Mouse (Mus musculus) lung, embryonic 14.5 days (tissue): ENCODE measurements around the gene Rpgrip1l. TPM values are rescaled to one million over a fixed set of nuclear protein-coding genes. Genes with fewer than 3 reads are reported as not detected.

Source experiments
- ATAC-seq: fragments of 200-750 bp; cut with Nextera tagmentation; 2 replicates; pipeline ENCODE4 v1.8.0; 2017; ENCODE audit warnings: mild to moderate bottlenecking, moderate TSS enrichment, moderate library complexity; ENCODE audit not compliant: insufficient read depth
- DNase-seq: peaks from one replicate; pipeline ENCODE4 v3.0.0-alpha.2; 2015
- H3K27ac ChIP-seq: fragments of 300-500 bp; sonication (generic); 2 replicates; pipeline ENCODE4 v1.5.1; 2014; ENCODE audit warnings: low read depth, mild to moderate bottlenecking, moderate library complexity
- H3K27me3 ChIP-seq: fragments of 300-500 bp; sonication (generic); 2 replicates; pipeline ENCODE4 v1.6.1; 2014; ENCODE audit warnings: low read length, control low read depth; ENCODE audit not compliant: insufficient read depth
- H3K36me3 ChIP-seq: fragments of 300-500 bp; sonication (generic); 2 replicates; pipeline ENCODE4 v1.6.1; 2014; ENCODE audit warnings: control low read depth; ENCODE audit not compliant: insufficient read depth
- H3K4me1 ChIP-seq: fragments of 300-500 bp; sonication (generic); 2 replicates; pipeline ENCODE4 v1.6.1; 2014; ENCODE audit warnings: antibody characterized with exemption, control low read depth; ENCODE audit not compliant: insufficient read depth
- H3K4me2 ChIP-seq: fragments of 300-500 bp; sonication (generic); 2 replicates; pipeline ENCODE4 v1.6.1; 2014; ENCODE audit warnings: mild to moderate bottlenecking
- H3K4me3 ChIP-seq: fragments of 300-500 bp; sonication (generic); 2 replicates; pipeline ENCODE4 v1.5.1; 2014; ENCODE audit warnings: low read depth, low read length
- H3K9ac ChIP-seq: fragments of 300-500 bp; sonication (generic); 2 replicates; pipeline ENCODE4 v1.6.1; 2014
- H3K9me3 ChIP-seq: fragments of 300-500 bp; sonication (generic); 2 replicates; pipeline ENCODE4 v1.6.1; 2016; ENCODE audit warnings: low read depth, low read length, control low read depth
- CTCF ChIP-seq: IDR thresholded peaks from 2 replicates; pipeline ENCODE4 v1.5.1; 2016; ENCODE audit warnings: antibody characterized with exemption, low read depth
- WGBS: fragments of 180-500 bp; shearing (Covaris S2); extraction: QIAGEN DNeasy Blood & Tissue Kit; methylation state at CpG from one replicate; pipeline ENCODE4 v1.1.7; 2014; 5-methylcytosine and 5-hydroxymethylcytosine counted together
- polyA plus RNA-seq: library from polyadenylated mRNA; unstranded; fragments of >200 nt; fragmentation: Nextera tagmentation; extraction: Ambion mirVana; gene quantifications from 2 replicates; pipeline ENCODE4 v1.2.1, GENCODE M21; 2014

The Rpgrip1l gene
- polyA plus RNA-seq, 1 experiment from 2014 or later, result 10.4 TPM

- DNase-seq (no peak), ATAC-seq (peak; percentile 38; the same call in 1 of the 2 replicates)
- H3K4me2 ChIP-seq, result no peak overlapping the region
Measured at GRCm38 (mm10) chr8:91197233-91197632, 115.8 kb downstream of the Rpgrip1l start.

GRCm38 (mm10) chr8:91196661-91197060 lies 116.4 kb downstream of the Rpgrip1l start:
- ATAC-seq (no peak), DNase-seq (no peak)
- no peak overlapping the region for H3K27ac ChIP-seq
- 77% methylated on average over 12 of the region's 12 CpGs for WGBS
- H3K4me3 ChIP-seq, result no peak overlapping the region
- no peaks in the 10 kb centered on the region for H3K9me3 ChIP-seq
- H3K27me3 ChIP-seq, result no peaks in the 10 kb centered on the region
- peak; percentile 10; the same call in 1 of the 2 replicates for TF ChIP-seq CTCF
- no peaks in the 10 kb centered on the region for H3K36me3 ChIP-seq
- no peak overlapping the region for H3K4me2 ChIP-seq
- H3K9ac ChIP-seq, result no peak overlapping the region
- 0 out of 2 replicates have a peak, but pooled peaks cover 4% of the 10 kb centered on the region for H3K4me1 ChIP-seq

More at GRCm38 (mm10) chr8:91197233-91197632, 115.8 kb downstream of the Rpgrip1l start:
- no peak overlapping the region for H3K9ac ChIP-seq
- no peak for TF ChIP-seq CTCF
- H3K36me3 ChIP-seq, result no peaks in the 10 kb centered on the region
- H3K27ac ChIP-seq, result no peak overlapping the region
- 0 out of 2 replicates have a peak, but pooled peaks cover 4% of the 10 kb centered on the region for H3K4me1 ChIP-seq
- H3K27me3 ChIP-seq, result no peaks in the 10 kb centered on the region
- H3K4me3 ChIP-seq, result no peak overlapping the region
- WGBS, result 68% methylated on average over 5 of the region's 5 CpGs
- H3K9me3 ChIP-seq, result no peaks in the 10 kb centered on the region

GRCm38 (mm10) chr8:91194081-91194480 lies 119.0 kb downstream of the Rpgrip1l start:
- Histone ChIP-seq H3K9ac (no peak overlapping the region), H3K4me1 (0 out of 2 replicates have a peak, but pooled peaks cover 4% of the 10 kb centered on the region), H3K27me3 (peaks cover 10% of the 10 kb centered on the region; the same call in 1 of the 2 replicates), H3K27ac (no peak overlapping the region), H3K4me2 (no peak overlapping the region), H3K9me3 (no peaks in the 10 kb centered on the region), H3K4me3 (no peak overlapping the region), H3K36me3 (no peaks in the 10 kb centered on the region)
- no peak for TF ChIP-seq CTCF
- DNase-seq (no peak), ATAC-seq (no peak)
- 78% methylated on average over 2 of the region's 2 CpGs for WGBS

GRCm38 (mm10) chr8:91192941-91193340 lies 120.1 kb downstream of the Rpgrip1l start:
- Histone ChIP-seq H3K4me3 (no peak overlapping the region), H3K4me2 (no peak overlapping the region), H3K9me3 (no peaks in the 10 kb centered on the region), H3K4me1 (no peaks in the 10 kb centered on the region), H3K27ac (no peak overlapping the region), H3K36me3 (no peaks in the 10 kb centered on the region), H3K9ac (no peak overlapping the region), H3K27me3 (peaks cover 11% of the 10 kb centered on the region; the same call in 1 of the 2 replicates)
- WGBS, result 79% methylated on average over 5 of the region's 5 CpGs
- no peak for DNase-seq
- TF ChIP-seq CTCF, result no peak
- ATAC-seq, result no peak

DNA sequence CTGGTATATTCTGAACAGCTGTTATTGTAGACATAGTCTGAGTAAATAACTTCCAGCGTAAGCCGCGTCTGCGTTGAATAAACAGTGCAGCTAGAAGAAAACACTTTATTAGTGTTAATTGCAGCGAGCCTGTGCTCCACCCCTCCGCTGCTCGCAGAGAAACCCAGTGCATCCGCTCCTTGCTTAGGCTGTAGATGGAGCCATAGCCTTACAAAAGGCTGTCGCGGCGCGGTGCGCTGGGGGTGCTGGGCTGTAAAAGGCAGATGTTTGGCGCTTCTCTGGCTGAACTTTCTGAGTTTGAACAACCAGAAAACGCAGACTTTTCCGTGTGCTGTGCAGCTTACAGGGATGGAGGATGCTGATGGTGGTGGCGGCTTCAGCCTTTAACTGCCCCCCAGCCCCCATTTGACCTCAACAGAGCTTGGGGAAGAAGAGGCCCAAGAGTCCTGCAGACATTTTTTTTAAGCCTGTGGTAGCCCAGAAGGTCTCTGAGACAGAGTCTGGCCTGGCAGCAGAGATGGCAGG lies 122.2 kb downstream of the Rpgrip1l start:
- Histone ChIP-seq H3K4me3 (no peak overlapping the region), H3K36me3 (no peaks in the 10 kb centered on the region), H3K27me3 (peaks cover 11% of the 10 kb centered on the region; the same call in 1 of the 2 replicates), H3K4me1 (no peaks in the 10 kb centered on the region), H3K9me3 (no peaks in the 10 kb centered on the region), H3K9ac (peak overlapping the region; percentile 35), H3K4me2 (peak overlapping the region; percentile 48), H3K27ac (no peak overlapping the region)
- ATAC-seq (peak; percentile 87), DNase-seq (peak; percentile 94)
- peak; percentile 91 for TF ChIP-seq CTCF
- WGBS, result 3% methylated on average over 17 of the region's 17 CpGs

DNA sequence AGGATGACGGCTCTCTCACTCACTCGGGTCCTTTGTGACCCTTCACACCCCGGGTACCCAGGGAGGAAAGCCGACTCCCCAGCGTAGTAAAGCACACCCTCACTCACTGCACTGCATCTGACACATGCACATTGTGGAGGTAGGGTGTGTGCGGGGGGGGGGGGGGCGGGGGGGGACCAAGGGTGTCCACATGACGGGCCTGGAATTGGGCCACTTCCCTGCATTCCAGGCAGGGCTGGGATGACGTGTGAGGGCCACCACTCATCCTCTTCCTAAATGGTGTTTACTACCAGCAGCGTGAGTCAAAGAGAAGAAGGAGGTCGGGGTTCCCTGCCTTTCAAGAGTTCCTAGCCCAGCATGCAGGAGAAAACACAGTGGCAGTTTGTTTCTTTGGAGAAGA lies 124.9 kb downstream of the Rpgrip1l start:
- no peak for ATAC-seq
- H3K27ac ChIP-seq, result no peak overlapping the region
- WGBS, result 47% methylated on average over 10 of the region's 11 CpGs
- H3K4me2 ChIP-seq, result no peak overlapping the region
- no peak for TF ChIP-seq CTCF
- no peaks in the 10 kb centered on the region for H3K36me3 ChIP-seq
- no peaks in the 10 kb centered on the region for H3K9me3 ChIP-seq
- peaks cover 11% of the 10 kb centered on the region; the same call in 1 of the 2 replicates for H3K27me3 ChIP-seq
- DNase-seq, result no peak
- no peak overlapping the region for H3K9ac ChIP-seq
- H3K4me1 ChIP-seq, result no peaks in the 10 kb centered on the region
- H3K4me3 ChIP-seq, result no peak overlapping the region

DNA sequence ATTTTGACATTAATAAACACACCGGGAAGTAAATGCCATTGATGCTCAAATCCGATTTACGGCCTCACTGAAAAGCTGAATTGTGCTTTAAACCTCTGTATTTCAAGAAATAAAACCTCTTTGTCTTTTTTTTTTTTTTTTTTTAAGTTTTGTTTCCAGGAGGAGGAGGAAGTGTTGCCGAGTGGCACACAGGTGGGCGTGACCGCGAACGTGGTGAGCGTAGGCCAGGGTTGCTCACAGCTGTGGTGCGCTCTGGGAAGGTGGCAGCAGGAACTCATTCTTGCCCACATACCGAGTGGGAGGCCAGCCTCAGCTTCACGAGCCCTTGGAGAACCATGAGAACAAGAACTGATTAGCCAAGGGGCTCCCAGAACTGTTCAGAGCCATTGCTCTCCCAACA lies 126.7 kb downstream of the Rpgrip1l start:
- no peak for ATAC-seq
- H3K27me3 ChIP-seq, result peaks cover 11% of the 10 kb centered on the region; the same call in 1 of the 2 replicates
- TF ChIP-seq CTCF, result no peak
- no peak overlapping the region for H3K27ac ChIP-seq
- DNase-seq, result no peak
- H3K36me3 ChIP-seq, result no peaks in the 10 kb centered on the region
- no peaks in the 10 kb centered on the region for H3K9me3 ChIP-seq
- no peaks in the 10 kb centered on the region for H3K4me1 ChIP-seq
- H3K9ac ChIP-seq, result no peak overlapping the region
- H3K4me2 ChIP-seq, result no peak overlapping the region
- H3K4me3 ChIP-seq, result no peak overlapping the region
- 66% methylated on average over 12 of the region's 12 CpGs for WGBS
